Mouse (Mus musculus) embryonic facial prominence, embryonic 15.5 days (tissue): ENCODE data around the gene Gatad2b. TPM values are rescaled to one million over a fixed set of nuclear protein-coding genes. Genes with fewer than 3 reads are reported as not detected.

Source experiments
- ATAC-seq: fragments of 200-750 bp; cut with Nextera tagmentation; 2 replicates; pipeline ENCODE4 v1.8.0; 2017; ENCODE audit warnings: low read depth, moderate TSS enrichment; ENCODE audit not compliant: insufficient number of reproducible peaks, low FRiP score, low TSS enrichment
- H3K27ac ChIP-seq: fragments of 300-500 bp; sonication (generic); replicated peaks from 2 replicates; pipeline ENCODE4 v1.5.1; 2015; ENCODE audit warnings: mild to moderate bottlenecking, inconsistent platforms
- H3K27me3 ChIP-seq: fragments of 300-500 bp; sonication (generic); 2 replicates; pipeline ENCODE4 v1.6.1; 2015; ENCODE audit warnings: inconsistent platforms
- H3K36me3 ChIP-seq: fragments of 300-500 bp; sonication (generic); 2 replicates; pipeline ENCODE4 v1.6.1; 2015; ENCODE audit warnings: mild to moderate bottlenecking, inconsistent platforms
- H3K4me1 ChIP-seq: fragments of 300-500 bp; sonication (generic); 2 replicates; pipeline ENCODE4 v1.6.1; 2015; ENCODE audit warnings: inconsistent platforms
- H3K4me2 ChIP-seq: fragments of 300-500 bp; sonication (generic); replicated peaks from 2 replicates; pipeline ENCODE4 v1.6.1; 2015; ENCODE audit warnings: mild to moderate bottlenecking, inconsistent platforms
- H3K4me3 ChIP-seq: fragments of 300-500 bp; sonication (generic); replicated peaks from 2 replicates; pipeline ENCODE4 v1.5.1; 2015; ENCODE audit warnings: mild to moderate bottlenecking, inconsistent platforms
- H3K9ac ChIP-seq: fragments of 300-500 bp; sonication (generic); 2 replicates; pipeline ENCODE4 v1.6.1; 2015; ENCODE audit warnings: inconsistent platforms
- H3K9me3 ChIP-seq: fragments of 300-500 bp; sonication (generic); replicated peaks from 2 replicates; pipeline ENCODE4 v1.6.1; 2016; ENCODE audit warnings: inconsistent platforms
- WGBS: fragments of 180-500 bp; shearing (Covaris S2); methylation state at CpG from one replicate; pipeline ENCODE4 v1.1.7; 2015; 5-methylcytosine and 5-hydroxymethylcytosine counted together
- polyA plus RNA-seq: library from polyadenylated mRNA; unstranded; fragments of >200 nt; fragmentation: Nextera tagmentation; extraction: Ambion mirVana; gene quantifications from 2 replicates; pipeline ENCODE4 v1.2.1, GENCODE M21; 2015

Gene Gatad2b
- polyA plus RNA-seq, 1 experiment from 2014 or later = 16.8 TPM

- Histone ChIP-seq H3K36me3 (peaks cover 45% of the 10 kb centered on the region), H3K27ac (peak overlapping the region; percentile 85), H3K4me1 (peaks cover 19% of the 10 kb centered on the region), H3K9ac (peak overlapping the region; percentile 82), H3K9me3 (no peaks in the 10 kb centered on the region), H3K27me3 (no peaks in the 10 kb centered on the region), H3K4me3 (peak overlapping the region; percentile 95), H3K4me2 (peak overlapping the region; percentile 76)
- under 1% methylated on average over 41 of the region's 41 CpGs for WGBS
- ATAC-seq = peak; percentile 63
These were observed 38.4 kb upstream of the Gatad2b start for GRCm38 (mm10) chr3:90254419-90255193.

GRCm38 (mm10) chr3:90255194-90255565, 37.8 kb upstream of the Gatad2b start:
- no peak for ATAC-seq
- Histone ChIP-seq H3K4me1 (peaks cover 19% of the 10 kb centered on the region), H3K4me3 (peak overlapping the region; percentile 95), H3K4me2 (peak overlapping the region; percentile 76), H3K27ac (no peak overlapping the region; the same call in 1 of the 2 replicates), H3K36me3 (peaks cover 47% of the 10 kb centered on the region), H3K9ac (peak overlapping the region; percentile 82), H3K27me3 (no peaks in the 10 kb centered on the region), H3K9me3 (no peaks in the 10 kb centered on the region)
- WGBS = 13% methylated on average over 2 of the region's 2 CpGs

- Histone ChIP-seq H3K27ac (no peak overlapping the region), H3K36me3 (peaks cover 49% of the 10 kb centered on the region), H3K9ac (no peak overlapping the region), H3K27me3 (no peaks in the 10 kb centered on the region), H3K4me3 (no peak overlapping the region; the same call in 1 of the 2 replicates), H3K4me2 (no peak overlapping the region), H3K4me1 (peaks cover 15% of the 10 kb centered on the region), H3K9me3 (no peaks in the 10 kb centered on the region)
- ATAC-seq = no peak
- 91% methylated on average over 14 of the region's 14 CpGs for WGBS
These were observed 37.1 kb upstream of the Gatad2b start for GRCm38 (mm10) chr3:90255784-90256353.

GRCm38 (mm10) chr3:90256731-90257530, 36.0 kb upstream of the Gatad2b start:
- H3K27ac ChIP-seq = no peak overlapping the region
- H3K9me3 ChIP-seq = no peaks in the 10 kb centered on the region
- ATAC-seq = no peak
- peaks cover 50% of the 10 kb centered on the region for H3K36me3 ChIP-seq
- 94% methylated on average over 19 of the region's 19 CpGs for WGBS
- no peak overlapping the region for H3K9ac ChIP-seq
- H3K4me1 ChIP-seq = peaks cover 12% of the 10 kb centered on the region
- H3K4me3 ChIP-seq = no peak overlapping the region
- no peaks in the 10 kb centered on the region for H3K27me3 ChIP-seq
- no peak overlapping the region for H3K4me2 ChIP-seq

GRCm38 (mm10) chr3:90258521-90258920, 34.5 kb upstream of the Gatad2b start:
- H3K9me3 ChIP-seq = no peaks in the 10 kb centered on the region
- H3K27me3 ChIP-seq = no peaks in the 10 kb centered on the region
- peaks cover 12% of the 10 kb centered on the region for H3K4me1 ChIP-seq
- H3K4me2 ChIP-seq = no peak overlapping the region
- no peak overlapping the region for H3K4me3 ChIP-seq
- peaks cover 66% of the 10 kb centered on the region for H3K36me3 ChIP-seq
- H3K27ac ChIP-seq = no peak overlapping the region
- WGBS = 90% methylated on average over 4 of the region's 4 CpGs
- no peak for ATAC-seq
- no peak overlapping the region for H3K9ac ChIP-seq

- Histone ChIP-seq H3K27ac (no peak overlapping the region), H3K9ac (no peak overlapping the region), H3K4me1 (peaks cover 19% of the 10 kb centered on the region), H3K4me2 (no peak overlapping the region), H3K9me3 (no peaks in the 10 kb centered on the region), H3K27me3 (no peaks in the 10 kb centered on the region), H3K4me3 (no peak overlapping the region), H3K36me3 (peaks cover 61% of the 10 kb centered on the region)
- no peak for ATAC-seq
- 90% methylated on average over 5 of the region's 5 CpGs for WGBS
These were observed 29.7 kb upstream of the Gatad2b start for GRCm38 (mm10) chr3:90263121-90263771.

- peak overlapping the region; percentile 86; the same call in 1 of the 2 replicates for H3K9ac ChIP-seq
- peak overlapping the region; percentile 78 for H3K4me3 ChIP-seq
- ATAC-seq = no peak
- no peaks in the 10 kb centered on the region for H3K9me3 ChIP-seq
- peaks cover 54% of the 10 kb centered on the region for H3K36me3 ChIP-seq
- peak overlapping the region; percentile 97 for H3K27ac ChIP-seq
- H3K27me3 ChIP-seq = no peaks in the 10 kb centered on the region
- H3K4me1 ChIP-seq = peaks cover 19% of the 10 kb centered on the region
- WGBS = 36% methylated on average over 10 of the region's 10 CpGs
- H3K4me2 ChIP-seq = peak overlapping the region; percentile 70
These were observed 28.3 kb upstream of the Gatad2b start for GRCm38 (mm10) chr3:90264687-90265033.

GRCm38 (mm10) chr3:90265034-90265931, 27.7 kb upstream of the Gatad2b start, which contains the start of gene Dennd4b:
Dennd4b (plus strand) TSS chr3:90265185.
- Histone ChIP-seq H3K4me3 (peak within 1 kb of the TSS; percentile 78), H3K27ac (peak within 1 kb of the TSS; percentile 97), H3K36me3 (peaks cover 48% of the 10 kb centered on the region), H3K4me2 (peak within 1 kb of the TSS; percentile 70), H3K9ac (peak within 1 kb of the TSS; percentile 86), H3K9me3 (no peaks in the 10 kb centered on the region), H3K4me1 (peaks cover 19% of the 10 kb centered on the region), H3K27me3 (no peaks in the 10 kb centered on the region)
- peak; percentile 93 for ATAC-seq
- WGBS = under 1% methylated on average over 86 of the region's 87 CpGs

- H3K4me3 ChIP-seq = peak overlapping the region; percentile 78
- H3K9me3 ChIP-seq = no peaks in the 10 kb centered on the region
- WGBS = 23% methylated on average over 16 of the region's 16 CpGs
- H3K9ac ChIP-seq = peak overlapping the region; percentile 86
- peaks cover 41% of the 10 kb centered on the region for H3K36me3 ChIP-seq
- H3K27ac ChIP-seq = peak overlapping the region; percentile 97
- H3K27me3 ChIP-seq = no peaks in the 10 kb centered on the region
- H3K4me2 ChIP-seq = peak overlapping the region; percentile 70
- ATAC-seq = 0 out of 2 replicates have a peak, but pooled peaks have one; percentile 3
- peaks cover 19% of the 10 kb centered on the region for H3K4me1 ChIP-seq
These were observed 26.8 kb upstream of the Gatad2b start for GRCm38 (mm10) chr3:90265932-90266741.
